Comparison of ENCODE assay signal across 1 mouse cellular context in the genomic region with DNA sequence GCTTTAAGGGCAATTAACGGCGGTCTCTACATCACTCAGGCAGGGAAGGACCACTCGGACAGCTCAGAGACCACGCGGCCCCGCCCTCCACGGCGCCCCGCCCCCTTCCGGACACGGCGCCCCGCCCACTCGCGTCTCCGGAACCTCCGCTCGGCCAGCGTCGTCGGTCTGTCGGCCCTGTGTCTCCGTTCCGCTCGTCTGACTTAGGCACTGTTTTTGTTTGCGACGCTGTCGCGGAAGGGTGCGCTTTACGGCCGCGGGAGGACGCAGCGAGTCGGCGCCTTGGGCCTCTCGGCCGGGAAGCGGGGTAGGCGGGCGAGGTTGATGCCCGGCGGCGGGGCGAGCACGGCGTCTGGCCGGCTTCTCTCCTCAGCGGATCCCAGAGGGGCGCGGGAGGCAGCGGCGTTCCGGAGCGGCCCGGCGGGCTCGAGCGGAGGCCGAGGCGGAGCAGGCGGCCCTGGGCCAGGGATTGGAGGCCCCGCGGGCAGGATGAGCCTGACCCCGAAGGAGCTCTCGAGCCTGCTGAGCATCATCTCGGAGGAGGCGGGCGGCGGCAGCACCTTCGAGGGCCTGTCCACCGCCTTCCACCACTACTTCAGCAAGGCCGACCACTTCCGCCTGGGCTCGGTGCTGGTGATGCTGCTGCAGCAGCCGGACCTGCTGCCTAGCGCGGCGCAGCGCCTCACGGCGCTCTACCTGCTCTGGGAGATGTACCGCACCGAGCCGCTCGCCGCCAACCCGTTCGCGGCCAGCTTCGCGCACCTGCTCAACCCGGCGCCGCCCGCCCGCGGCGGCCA.
TF ChIP-seq lines count a peak whose summit lies in the region.

No protein-coding gene starts in this region.

TF ChIP-seq in MEL, 35 proteins besides CTCF, POLR2A, EP300 and RAD21 (continued from another document):
- TF ChIP-seq USF2 (IDR thresholded peaks at IDR 0.05; ENCODE audit: borderline replicate concordance in 1 of 2, insufficient read depth in 1 of 2, low read depth in 1 of 2, low read length in 2 of 2) (no peak), RCOR1 (IDR thresholded peaks at IDR 0.05; ENCODE audit: low read depth, low read length) (no peak), CHD1 (IDR thresholded peaks at IDR 0.05; ENCODE audit: low read depth, low read length) (no peak), SMC3 (IDR thresholded peaks at IDR 0.05; ENCODE audit: low read depth, low read length) (no peak), ELF1 (IDR thresholded peaks at IDR 0.05; ENCODE audit: low read depth, low read length) (peak; percentile 70; the same call in 1 of the 2 replicates), POLR2AphosphoS2 (IDR thresholded peaks at IDR 0.05; ENCODE audit: low read length) (0 out of 2 replicates have a peak, but pooled peaks have one; percentile 63), TCF12 (IDR thresholded peaks at IDR 0.05; ENCODE audit: low read depth, low read length) (peak; percentile 69), USF1 (IDR thresholded peaks at IDR 0.05; ENCODE audit: low read depth, low read length) (peak; percentile 61), MEF2A (IDR thresholded peaks at IDR 0.05; ENCODE audit: extremely low read depth, insufficient replicate concordance, low read depth, low read length, poor library complexity, severe bottlenecking) (no peak), GABPA (IDR thresholded peaks at IDR 0.05; ENCODE audit: low read depth, low read length) (no peak), MYC (IDR thresholded peaks at IDR 0.05; ENCODE audit: low read depth, low read length) (no peak), TAL1 (IDR thresholded peaks at IDR 0.05; ENCODE audit: low read length) (no peak), ZKSCAN1 (IDR thresholded peaks at IDR 0.05; ENCODE audit: low read depth, low read length) (no peak), MAFK (IDR thresholded peaks at IDR 0.05; ENCODE audit: borderline replicate concordance, low read depth, low read length) (no peak), MAZ (IDR thresholded peaks at IDR 0.05; ENCODE audit: low read depth, low read length) (no peak), NELFE (IDR thresholded peaks at IDR 0.05; ENCODE audit: low read depth, low read length) (peak; percentile 66), TBP (IDR thresholded peaks at IDR 0.05; ENCODE audit: low read depth, low read length) (peak; percentile 47; the same call in 1 of the 2 replicates), KAT2A (conservative IDR thresholded peaks at IDR 0.05; ENCODE audit: low read depth, low read length) (peak; percentile 90), E2F4 (IDR thresholded peaks at IDR 0.05; ENCODE audit: borderline replicate concordance, low read depth, low read length) (no peak), ETS1 (IDR thresholded peaks at IDR 0.05; ENCODE audit: low read depth, low read length) (0 out of 2 replicates have a peak, but pooled peaks have one; percentile 29), SIN3A (IDR thresholded peaks at IDR 0.05; ENCODE audit: low read length) (peak; percentile 90), ZMIZ1 (IDR thresholded peaks at IDR 0.05; ENCODE audit: low read depth, low read length) (peak; percentile 59; the same call in 1 of the 2 replicates), CHD2 (IDR thresholded peaks at IDR 0.05; ENCODE audit: low read length) (no peak), MAX (IDR thresholded peaks at IDR 0.05; ENCODE audit: low read length) (no peak), ZC3H11A (IDR thresholded peaks at IDR 0.05; ENCODE audit: low read depth, low read length) (no peak), MXI1 (IDR thresholded peaks at IDR 0.05; ENCODE audit: low read depth, low read length) (peak; percentile 28; the same call in 1 of the 2 replicates), NRF1 (IDR thresholded peaks at IDR 0.05; ENCODE audit: insufficient read depth, low read depth, low read length, poor library complexity, severe bottlenecking) (peak; percentile 73), BHLHE40 (IDR thresholded peaks at IDR 0.05; ENCODE audit: borderline replicate concordance, low read depth, low read length) (no peak)
